Mouse (Mus musculus) T-helper 1 cell (primary cell): ENCODE measurements at regions not wholly inside any gene's neighbourhood (a gene's known extent, or its start where the extent isn't known, plus 50 kb on each side); places are given as distances from the start of the nearest gene placed in this dataset.

ENCODE experiments used
- in situ Hi-C: fragments of 300-600 bp; cut with MboI, MseI; formaldehyde crosslinking; loops from one replicate; pipeline ENCODE4 v1.15.1; 2025; ENCODE audit warnings: high pct_unique_total_duplicates

DNA sequence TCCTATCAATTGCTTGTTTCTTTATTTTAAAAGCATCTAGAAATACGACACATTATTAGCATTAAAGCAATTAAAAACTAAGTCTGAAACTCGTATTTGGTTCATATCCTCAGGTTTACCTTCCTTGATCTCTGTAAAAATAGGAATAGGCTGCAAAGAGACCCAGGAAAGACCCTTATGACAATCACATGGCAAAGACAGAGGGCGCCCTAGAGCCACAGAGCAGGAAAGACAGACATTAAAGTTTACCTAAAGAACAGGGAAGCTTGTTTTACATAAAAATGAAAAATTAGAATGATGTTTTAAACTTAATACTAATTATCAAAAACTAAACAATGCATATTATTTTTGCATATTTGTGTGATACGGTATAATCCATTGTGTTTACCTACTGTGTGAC, 153.2 kb downstream of the Usp25 start:
- in situ Hi-C loops = no loop called here

DNA sequence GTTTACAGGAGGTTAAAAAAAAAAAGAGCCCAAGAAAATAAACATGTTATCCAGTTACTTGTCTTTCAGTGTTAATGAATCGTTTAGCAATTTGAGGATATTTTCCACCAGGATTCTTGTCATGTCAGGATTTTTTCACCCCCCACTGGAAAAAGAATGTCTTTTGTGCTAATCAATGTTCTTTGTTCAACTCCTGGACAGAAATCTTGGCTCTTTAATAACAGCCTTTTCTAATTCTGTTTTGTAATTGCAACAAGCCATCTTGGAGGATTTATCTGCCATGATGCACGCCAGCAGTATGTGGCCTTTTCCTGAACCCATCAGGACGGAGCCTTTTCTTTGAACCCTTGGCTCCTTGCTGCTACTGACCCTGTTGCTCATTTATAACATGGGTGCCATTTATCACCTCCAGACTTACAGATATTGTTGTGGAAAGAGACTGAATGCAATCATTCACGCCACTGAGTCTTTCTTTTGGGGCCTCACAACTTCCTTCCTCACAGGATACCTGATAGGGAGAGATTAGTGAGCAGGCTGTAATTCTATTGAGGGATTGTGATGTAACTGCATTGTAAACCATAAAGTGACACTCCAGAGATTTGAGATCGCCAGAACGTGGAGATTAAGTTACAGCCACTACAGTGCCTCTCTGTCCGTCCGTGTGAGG, 159.7 kb downstream of the Usp25 start:
- in situ Hi-C loops = loop anchor here (5.0 to 10.0 kb wide), 2 partner anchors 944 to 1078 kb away; no protein-coding TSS in a partner anchor

DNA sequence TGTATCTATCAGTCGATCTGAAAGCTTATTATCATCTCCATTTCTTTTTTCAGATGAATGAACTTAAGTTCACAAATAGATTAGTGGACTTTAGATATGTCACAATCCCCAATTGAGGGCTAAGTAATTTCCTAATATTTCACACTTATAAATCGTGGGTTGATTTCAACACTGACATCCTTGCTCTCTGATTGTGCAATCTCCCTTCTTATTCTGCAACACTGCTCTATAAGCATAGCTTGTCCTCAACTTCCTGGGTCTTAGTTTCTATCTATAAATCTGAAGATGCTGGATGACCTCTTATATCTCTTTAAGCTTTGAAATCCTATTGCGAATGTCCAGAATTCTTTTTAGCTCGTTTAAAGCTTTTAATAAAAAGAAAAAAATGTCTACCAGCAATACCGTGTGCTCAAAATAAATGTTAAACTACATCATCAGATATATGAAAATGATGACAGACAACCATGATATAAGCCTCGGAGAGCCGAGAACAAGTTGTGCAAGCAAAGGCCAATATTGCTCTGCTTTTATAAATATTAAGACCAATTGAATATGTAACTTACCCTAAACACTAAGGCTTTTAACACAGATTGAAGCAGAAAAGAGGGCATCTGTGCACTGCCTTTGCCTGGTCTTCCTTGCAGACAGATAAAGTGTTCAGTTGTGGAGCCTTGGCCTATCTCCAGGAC, 161.4 kb downstream of the Usp25 start:
- in situ Hi-C loops = loop anchor here (5.0 to 10.0 kb wide), 2 partner anchors 942 to 1080 kb away; no protein-coding TSS in a partner anchor

DNA sequence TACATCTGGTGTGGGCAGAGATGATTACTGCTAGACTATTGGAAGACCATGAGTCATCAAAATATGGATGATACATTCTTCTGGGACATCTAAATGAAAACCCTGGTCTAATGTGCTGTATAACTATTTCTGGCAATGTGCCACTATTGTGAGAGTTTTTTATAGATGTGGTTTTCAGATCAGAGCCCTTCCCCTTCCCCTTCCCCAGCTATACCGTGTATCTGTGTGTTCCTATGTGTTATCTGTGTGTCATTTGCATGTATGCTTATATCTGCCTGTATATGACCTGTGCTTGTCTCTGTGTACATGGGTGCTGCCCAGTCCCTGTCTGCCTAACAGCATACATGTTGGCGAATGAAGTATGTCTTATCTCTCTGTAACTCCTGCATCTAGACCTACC, 167.5 kb downstream of the Usp25 start:
- in situ Hi-C loops = no loop called here
